Mouse (Mus musculus) thymus, adult 2 months (tissue): ENCODE results near the gene Otop1.

Experiments
- CTCF ChIP-seq: fragments of 200-500 bp; IDR thresholded peaks from 2 replicates; pipeline ENCODE4 v1.5.1; 2012; ENCODE audit warnings: mild to moderate bottlenecking, control low read depth, low read length, moderate library complexity, borderline replicate concordance; ENCODE audit not compliant: control insufficient read depth, poor library complexity, insufficient read depth; ENCODE audit errors: extremely low read depth
- POLR2A ChIP-seq: fragments of 200-500 bp; IDR thresholded peaks from 2 replicates; pipeline ENCODE4 v1.6.1; 2012; ENCODE audit warnings: mild to moderate bottlenecking, low read length, control low read depth, moderate library complexity; ENCODE audit not compliant: control insufficient read depth, poor library complexity, insufficient read depth; ENCODE audit errors: extremely low read depth

- TF ChIP-seq CTCF: no peak
- no peak for TF ChIP-seq POLR2A
These were observed 26.9 kb downstream of the Otop1 start for GRCm38 (mm10) chr5:38302651-38303050.
